Mouse (Mus musculus): ENCODE results near the gene Sncg. TPM values are rescaled to one million over a fixed set of nuclear protein-coding genes. Genes with fewer than 3 reads are reported as not detected.

Sncg gene
- polyA plus RNA-seq, 1 experiment from 2014 or later, result 7.0 TPM

GRCm38 (mm10) chr14:34327618-34328017 lies 47.0 kb downstream of the Sncg start:
- ATAC-seq (ENCODE audit: low FRiP score, low TSS enrichment), result no peak
- Histone ChIP-seq H3K4me3 (ENCODE audit: low read length) (no peak overlapping the region), H3K4me1 (ENCODE audit: insufficient read depth, low read length) (no peaks in the 10 kb centered on the region), H3K36me3 (ENCODE audit: insufficient read depth, low read length) (peaks cover 53% of the 10 kb centered on the region), H3K27ac (ENCODE audit: low read length) (no peak overlapping the region), H3K4me2 (replicated peaks; ENCODE audit: low read depth, low read length) (no peak overlapping the region), H3K9me3 (ENCODE audit: low read length) (no peaks in the 10 kb centered on the region), H3K27me3 (ENCODE audit: insufficient read depth, low read length) (no peaks in the 10 kb centered on the region), H3K9ac (replicated peaks; ENCODE audit: low read length) (no peak overlapping the region)
- WGBS, result 86% methylated on average over 1 of the region's 1 CpGs

- no peak overlapping the region for H3K4me2 ChIP-seq (replicated peaks; ENCODE audit: low read depth, low read length)
- no peak for ATAC-seq (ENCODE audit: low FRiP score, low TSS enrichment)
- H3K4me3 ChIP-seq (ENCODE audit: low read length), result no peak overlapping the region
- no peak overlapping the region for H3K27ac ChIP-seq (ENCODE audit: low read length)
- WGBS, result 91% methylated on average over 3 of the region's 3 CpGs
- H3K4me1 ChIP-seq (ENCODE audit: insufficient read depth, low read length), result no peaks in the 10 kb centered on the region
- H3K9me3 ChIP-seq (ENCODE audit: low read length), result no peaks in the 10 kb centered on the region
- no peak overlapping the region for H3K9ac ChIP-seq (replicated peaks; ENCODE audit: low read length)
- H3K27me3 ChIP-seq (ENCODE audit: insufficient read depth, low read length), result no peaks in the 10 kb centered on the region
- H3K36me3 ChIP-seq (ENCODE audit: insufficient read depth, low read length), result peaks cover 49% of the 10 kb centered on the region
Observed at GRCm38 (mm10) chr14:34326606-34327005, 48.0 kb downstream of the Sncg start.

GRCm38 (mm10) chr14:34323576-34324085 lies 51.0 kb downstream of the Sncg start:
- H3K4me3 ChIP-seq (ENCODE audit: low read length), result no peak overlapping the region
- H3K4me2 ChIP-seq (replicated peaks; ENCODE audit: low read depth, low read length), result no peak overlapping the region
- H3K4me1 ChIP-seq (ENCODE audit: insufficient read depth, low read length), result no peaks in the 10 kb centered on the region
- H3K27me3 ChIP-seq (ENCODE audit: insufficient read depth, low read length), result no peaks in the 10 kb centered on the region
- H3K27ac ChIP-seq (ENCODE audit: low read length), result no peak overlapping the region
- ATAC-seq (ENCODE audit: low FRiP score, low TSS enrichment), result no peak
- H3K9me3 ChIP-seq (ENCODE audit: low read length), result no peaks in the 10 kb centered on the region
- no peak overlapping the region for H3K9ac ChIP-seq (replicated peaks; ENCODE audit: low read length)
- WGBS, result 93% methylated on average over 5 of the region's 5 CpGs
- H3K36me3 ChIP-seq (ENCODE audit: insufficient read depth, low read length), result peaks cover 38% of the 10 kb centered on the region

Other genes starting within 250 kb of the Sncg start
- gene Npy4r, start 222.3 kb downstream of the Sncg start, polyA plus RNA-seq (2015; fragmentation: Nextera tagmentation; extraction: Ambion mirVana), result 0.06 and 0.10 TPM in 2 replicates
- gene Gprin2, start 173.1 kb downstream of the Sncg start, polyA plus RNA-seq (2015; fragmentation: Nextera tagmentation; extraction: Ambion mirVana), result 0.58 and 1.1 TPM in 2 replicates
- 0.92 and 1.1 TPM in 2 replicates for gene Syt15, start 155.2 kb downstream of the Sncg start, polyA plus RNA-seq (2015; fragmentation: Nextera tagmentation; extraction: Ambion mirVana)
- gene Shld2, start 64.3 kb downstream of the Sncg start, polyA plus RNA-seq (2015; fragmentation: Nextera tagmentation; extraction: Ambion mirVana), result 9.9 and 10.0 TPM in 2 replicates
- gene Glud1, start 64.1 kb downstream of the Sncg start, polyA plus RNA-seq (2015; fragmentation: Nextera tagmentation; extraction: Ambion mirVana), result 114 and 116 TPM in 2 replicates
- gene Fam25c, start 19.4 kb downstream of the Sncg start, polyA plus RNA-seq (2015; fragmentation: Nextera tagmentation; extraction: Ambion mirVana), result 0.86 and 1.1 TPM in 2 replicates
- gene Mmrn2, start 676 bp upstream of the Sncg start, polyA plus RNA-seq (2015; fragmentation: Nextera tagmentation; extraction: Ambion mirVana), result 19.0 and 20.9 TPM in 2 replicates
- 24.9 and 38.5 TPM in 2 replicates for gene Bmpr1a, start 128.6 kb upstream of the Sncg start, polyA plus RNA-seq (2015; fragmentation: Nextera tagmentation; extraction: Ambion mirVana)
- not detected in 2 replicates for gene 9230112D13Rik, start 148.0 kb upstream of the Sncg start, polyA plus RNA-seq (2015; fragmentation: Nextera tagmentation; extraction: Ambion mirVana)
- 2.2 and 2.3 TPM in 2 replicates for gene Ldb3, start 213.9 kb upstream of the Sncg start, polyA plus RNA-seq (2015; fragmentation: Nextera tagmentation; extraction: Ambion mirVana)
- gene Opn4, start 225.4 kb upstream of the Sncg start, polyA plus RNA-seq (2015; fragmentation: Nextera tagmentation; extraction: Ambion mirVana), result 0.39 and 0.51 TPM in 2 replicates

All from kidney, embryonic 16.5 days (tissue).